Mouse (Mus musculus): ENCODE measurements around the gene Sept8. TPM values are rescaled to one million over a fixed set of nuclear protein-coding genes. Genes with fewer than 3 reads are reported as not detected.

The Sept8 gene
- polyA plus RNA-seq (2014; fragmentation: Nextera tagmentation; extraction: Ambion mirVana) = 11.6 and 14.9 TPM in 2 replicates

GRCm38 (mm10) chr11:53519207-53520121 is at the start of gene Sept8:
TSS of gene Sept8 (plus strand) at chr11:53519257.
- WGBS = 4% methylated on average over 79 of the region's 79 CpGs
- ATAC-seq (ENCODE audit: low FRiP score) (peak; percentile 86), DNase-seq (ENCODE audit: low spot score, missing footprints) (peak; percentile 96)
- Histone ChIP-seq H3K36me3 (ENCODE audit: control insufficient read depth, insufficient read depth, low read length) (no peaks in the 10 kb centered on the region), H3K4me2 (peak within 1 kb of the TSS; percentile 77), H3K4me1 (ENCODE audit: control insufficient read depth, insufficient read depth, low read length) (peaks cover 18% of the 10 kb centered on the region), H3K27me3 (ENCODE audit: control insufficient read depth, insufficient read depth, low read length) (peaks cover 7% of the 10 kb centered on the region; the same call in 1 of the 2 replicates), H3K4me3 (ENCODE audit: low read depth, low read length) (peak within 1 kb of the TSS; percentile 60), H3K9me3 (ENCODE audit: control insufficient read depth, low read length) (no peaks in the 10 kb centered on the region), H3K9ac (ENCODE audit: low read length) (peak within 1 kb of the TSS; percentile 81), H3K27ac (ENCODE audit: low read depth, low read length) (no peak within 1 kb of the TSS)

- ATAC-seq (ENCODE audit: low FRiP score) = no peak
- H3K4me1 ChIP-seq (ENCODE audit: control insufficient read depth, insufficient read depth, low read length) = peaks cover 9% of the 10 kb centered on the region
- peaks cover 53% of the 10 kb centered on the region for H3K27me3 ChIP-seq (ENCODE audit: control insufficient read depth, insufficient read depth, low read length)
- WGBS = 48% methylated on average over 16 of the region's 16 CpGs
- DNase-seq (ENCODE audit: low spot score, missing footprints) = peak; percentile 82
- H3K4me3 ChIP-seq (ENCODE audit: low read depth, low read length) = no peak overlapping the region
- no peak overlapping the region for H3K27ac ChIP-seq (ENCODE audit: low read depth, low read length)
- no peaks in the 10 kb centered on the region for H3K9me3 ChIP-seq (ENCODE audit: control insufficient read depth, low read length)
- no peak overlapping the region for H3K4me2 ChIP-seq
- H3K36me3 ChIP-seq (ENCODE audit: control insufficient read depth, insufficient read depth, low read length) = no peaks in the 10 kb centered on the region
- no peak overlapping the region for H3K9ac ChIP-seq (ENCODE audit: low read length)
Measured at GRCm38 (mm10) chr11:53469294-53469967, 49.6 kb upstream of the Sept8 start.

DNA sequence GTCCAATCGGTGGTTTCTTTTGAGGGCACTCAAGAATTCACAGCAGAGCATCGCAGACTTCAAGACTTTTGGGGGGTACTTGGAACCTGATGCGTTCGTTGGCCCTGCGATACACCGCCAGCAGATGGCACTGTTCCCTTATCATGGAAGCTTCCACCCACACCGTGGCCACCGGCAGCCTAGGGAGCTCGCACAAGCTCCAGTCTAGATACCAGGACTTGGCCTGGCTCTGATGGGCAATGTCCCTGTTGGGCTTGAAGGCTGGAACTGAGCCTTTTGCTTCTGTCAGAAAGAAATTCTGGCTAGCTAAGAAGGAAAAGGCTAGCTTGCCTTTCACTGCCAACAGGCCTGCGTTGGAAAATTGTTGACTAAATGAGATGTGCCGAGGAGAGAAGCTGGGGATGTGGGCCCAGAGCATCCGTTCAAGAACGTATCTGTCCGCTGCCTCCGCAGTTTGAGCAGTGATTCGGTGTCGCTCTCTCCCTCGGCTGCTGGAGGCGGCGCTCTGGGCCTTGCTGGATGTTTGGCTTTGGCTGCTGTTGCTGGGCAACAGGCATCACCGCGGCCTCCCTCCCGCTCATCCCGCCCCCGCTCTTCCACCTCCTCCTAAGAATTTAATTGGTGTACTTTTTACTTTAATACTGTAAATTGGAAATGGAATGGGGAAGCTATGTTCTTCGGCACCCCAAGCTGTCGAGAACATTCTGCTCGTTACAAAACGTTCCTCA is 48.9 kb upstream of the Sept8 start, which contains the start of gene Gm9837:
TSS of gene Gm9837 (minus strand) at position 512 of the 728 bp plus-strand sequence.
- no peaks in the 10 kb centered on the region for H3K9me3 ChIP-seq (ENCODE audit: control insufficient read depth, low read length)
- no peak within 1 kb of the TSS for H3K27ac ChIP-seq (ENCODE audit: low read depth, low read length)
- H3K36me3 ChIP-seq (ENCODE audit: control insufficient read depth, insufficient read depth, low read length) = no peaks in the 10 kb centered on the region
- H3K9ac ChIP-seq (ENCODE audit: low read length) = peak within 1 kb of the TSS; percentile 7
- DNase-seq (ENCODE audit: low spot score, missing footprints) (peak; percentile 98), ATAC-seq (ENCODE audit: low FRiP score) (peak; percentile 82)
- H3K4me3 ChIP-seq (ENCODE audit: low read depth, low read length) = peak within 1 kb of the TSS; percentile 1
- WGBS = 2% methylated on average over 29 of the region's 29 CpGs
- peak within 1 kb of the TSS; percentile 34 for H3K4me2 ChIP-seq
- peaks cover 9% of the 10 kb centered on the region for H3K4me1 ChIP-seq (ENCODE audit: control insufficient read depth, insufficient read depth, low read length)
- peaks cover 46% of the 10 kb centered on the region for H3K27me3 ChIP-seq (ENCODE audit: control insufficient read depth, insufficient read depth, low read length)

- Histone ChIP-seq H3K4me3 (ENCODE audit: low read depth, low read length) (no peak overlapping the region), H3K4me2 (no peak overlapping the region), H3K36me3 (ENCODE audit: control insufficient read depth, insufficient read depth, low read length) (no peaks in the 10 kb centered on the region), H3K9me3 (ENCODE audit: control insufficient read depth, low read length) (no peaks in the 10 kb centered on the region), H3K27me3 (ENCODE audit: control insufficient read depth, insufficient read depth, low read length) (peaks cover 38% of the 10 kb centered on the region), H3K27ac (ENCODE audit: low read depth, low read length) (no peak overlapping the region), H3K4me1 (ENCODE audit: control insufficient read depth, insufficient read depth, low read length) (peaks cover 20% of the 10 kb centered on the region), H3K9ac (ENCODE audit: low read length) (no peak overlapping the region)
- 80% methylated on average over 3 of the region's 3 CpGs for WGBS
- no peak for ATAC-seq (ENCODE audit: low FRiP score)
- no peak for DNase-seq (ENCODE audit: low spot score, missing footprints)
Measured at GRCm38 (mm10) chr11:53472709-53473108, 46.3 kb upstream of the Sept8 start.

DNA sequence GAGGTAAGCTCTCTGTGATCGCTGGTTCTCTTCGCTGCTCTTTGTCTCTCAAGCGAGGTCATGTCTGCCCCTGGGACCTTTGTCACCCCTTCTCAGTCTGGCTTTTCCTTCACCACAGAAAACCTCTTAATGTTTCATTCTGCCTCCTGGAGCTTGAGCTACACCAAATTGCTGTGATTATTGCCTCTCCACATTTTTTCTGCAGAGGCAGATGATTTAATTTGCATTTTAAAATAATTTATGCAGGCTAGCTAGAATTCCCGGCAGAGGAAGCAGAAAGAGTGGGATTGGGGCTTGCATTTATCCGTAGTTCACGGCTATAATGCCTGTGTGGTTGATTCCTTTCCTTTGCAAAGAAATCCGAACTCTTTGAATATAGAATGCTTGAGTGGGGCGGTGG is 43.4 kb upstream of the Sept8 start:
- ATAC-seq (ENCODE audit: low FRiP score) = peak; percentile 45; the same call in 1 of the 2 replicates
- Histone ChIP-seq H3K9me3 (ENCODE audit: control insufficient read depth, low read length) (peaks cover 5% of the 10 kb centered on the region; the same call in 1 of the 2 replicates), H3K4me2 (peak overlapping the region; percentile 30; the same call in 1 of the 2 replicates), H3K27me3 (ENCODE audit: control insufficient read depth, insufficient read depth, low read length) (peaks cover 57% of the 10 kb centered on the region), H3K4me3 (ENCODE audit: low read depth, low read length) (no peak overlapping the region), H3K4me1 (ENCODE audit: control insufficient read depth, insufficient read depth, low read length) (peaks cover 20% of the 10 kb centered on the region), H3K36me3 (ENCODE audit: control insufficient read depth, insufficient read depth, low read length) (no peaks in the 10 kb centered on the region), H3K27ac (ENCODE audit: low read depth, low read length) (no peak overlapping the region), H3K9ac (ENCODE audit: low read length) (no peak overlapping the region; the same call in 1 of the 2 replicates)
- DNase-seq (ENCODE audit: low spot score, missing footprints) = no peak
- WGBS = 14% methylated on average over 8 of the region's 8 CpGs

DNA sequence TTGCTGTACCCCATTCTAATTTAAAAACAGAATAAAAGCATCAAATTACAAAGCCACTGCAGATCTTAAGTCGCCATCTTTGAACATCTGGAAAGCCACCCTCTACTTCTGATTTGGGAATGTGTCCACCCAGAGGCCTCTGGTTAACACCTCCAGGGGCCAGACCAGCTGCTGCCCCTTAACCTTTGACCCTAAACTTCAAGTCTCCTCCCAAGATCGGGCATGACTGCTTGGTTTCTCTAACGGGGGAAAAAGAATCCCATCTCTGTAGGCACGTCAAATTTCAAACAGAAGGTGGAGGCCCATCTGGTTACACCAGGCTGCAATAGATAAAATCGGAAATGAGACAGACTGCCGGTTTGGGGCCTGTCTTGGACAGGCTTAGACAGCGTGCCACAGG is 41.2 kb upstream of the Sept8 start:
- Histone ChIP-seq H3K9me3 (ENCODE audit: control insufficient read depth, low read length) (peaks cover 5% of the 10 kb centered on the region; the same call in 1 of the 2 replicates), H3K4me3 (ENCODE audit: low read depth, low read length) (no peak overlapping the region), H3K36me3 (ENCODE audit: control insufficient read depth, insufficient read depth, low read length) (no peaks in the 10 kb centered on the region), H3K4me1 (ENCODE audit: control insufficient read depth, insufficient read depth, low read length) (peaks cover 17% of the 10 kb centered on the region), H3K27ac (ENCODE audit: low read depth, low read length) (no peak overlapping the region), H3K9ac (ENCODE audit: low read length) (no peak overlapping the region), H3K27me3 (ENCODE audit: control insufficient read depth, insufficient read depth, low read length) (peaks cover 61% of the 10 kb centered on the region), H3K4me2 (no peak overlapping the region)
- ATAC-seq (ENCODE audit: low FRiP score) = no peak
- WGBS = 38% methylated on average over 7 of the region's 7 CpGs
- no peak for DNase-seq (ENCODE audit: low spot score, missing footprints)

DNA sequence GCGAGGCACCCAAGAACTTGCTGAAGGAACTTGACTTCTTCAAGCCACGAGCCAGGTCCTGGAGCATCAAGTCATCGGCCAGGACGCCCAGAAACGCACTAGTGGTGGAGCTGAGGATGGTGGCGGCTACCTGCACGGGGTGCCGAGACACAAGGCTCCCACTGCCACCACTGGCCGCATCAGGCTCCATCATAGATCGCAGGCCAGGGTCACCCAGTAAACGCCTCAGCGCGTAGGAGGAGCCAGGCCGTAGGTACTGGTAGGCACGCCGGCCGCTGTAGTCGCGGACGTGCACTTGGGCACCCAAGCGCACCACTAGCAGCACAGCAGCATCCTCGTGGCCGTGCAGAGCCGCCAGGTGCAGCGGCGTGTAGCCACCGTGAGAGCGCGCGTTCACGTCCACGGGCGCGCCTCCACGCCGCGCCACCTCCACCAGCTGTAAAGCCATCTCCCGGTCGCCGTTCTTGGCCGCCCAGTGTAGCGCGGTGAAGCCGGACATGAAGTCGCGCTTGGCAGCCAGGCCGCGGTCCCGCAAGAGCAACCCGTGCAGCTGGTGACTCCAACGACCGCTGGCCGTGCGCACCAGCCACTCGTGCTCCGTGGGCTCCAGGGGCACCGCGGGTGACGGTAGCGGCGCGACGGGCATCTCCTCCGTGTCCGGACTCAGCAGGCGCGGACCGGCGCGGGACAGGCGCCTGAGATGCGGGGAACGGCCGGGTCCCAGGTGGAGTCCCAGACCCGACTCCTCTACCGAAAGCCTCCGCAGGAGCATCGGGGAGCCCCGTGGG is 40.5 kb upstream of the Sept8 start:
- DNase-seq (ENCODE audit: low spot score, missing footprints) = peak; percentile 94
- no peak for ATAC-seq (ENCODE audit: low FRiP score)
- 5% methylated on average over 79 of the region's 79 CpGs for WGBS

DNA sequence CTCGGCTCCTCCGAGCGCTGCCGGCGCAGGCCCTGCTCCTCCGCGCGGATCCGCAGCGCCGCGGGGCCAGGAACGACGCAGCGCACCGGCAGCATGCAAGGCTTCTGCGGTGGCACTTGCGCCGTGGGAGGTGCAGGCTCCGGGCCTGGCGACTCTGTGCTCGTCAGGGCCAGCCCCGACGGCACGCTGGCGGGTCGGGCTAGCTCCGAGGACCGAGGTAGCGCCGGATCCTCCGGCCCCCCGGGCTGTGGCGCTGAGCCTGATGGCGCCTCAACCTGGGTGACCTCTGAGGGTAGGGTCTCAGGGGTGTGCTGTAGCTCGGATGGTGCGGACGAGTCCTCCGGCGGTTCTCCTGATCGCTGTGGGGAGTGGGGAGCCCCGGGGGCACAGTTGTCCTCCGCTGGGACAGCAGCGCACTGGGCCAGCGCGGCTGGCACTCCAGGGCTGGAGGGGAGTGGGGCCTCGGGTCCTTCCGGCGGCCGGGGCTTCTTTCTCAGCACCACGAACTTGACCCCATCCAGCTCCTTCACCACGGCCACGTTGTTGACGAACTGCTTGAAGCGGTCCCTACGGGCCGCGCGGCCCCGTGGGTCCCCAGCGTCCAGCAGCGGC is 39.8 kb upstream of the Sept8 start:
- Histone ChIP-seq H3K4me1 (ENCODE audit: control insufficient read depth, insufficient read depth, low read length) (peaks cover 17% of the 10 kb centered on the region), H3K9me3 (ENCODE audit: control insufficient read depth, low read length) (peaks cover 5% of the 10 kb centered on the region; the same call in 1 of the 2 replicates), H3K27ac (ENCODE audit: low read depth, low read length) (no peak overlapping the region), H3K36me3 (ENCODE audit: control insufficient read depth, insufficient read depth, low read length) (no peaks in the 10 kb centered on the region), H3K4me3 (ENCODE audit: low read depth, low read length) (peak overlapping the region; percentile 39), H3K9ac (ENCODE audit: low read length) (0 out of 2 replicates have a peak overlapping the region, but pooled peaks have one; percentile 9), H3K27me3 (ENCODE audit: control insufficient read depth, insufficient read depth, low read length) (peaks cover 55% of the 10 kb centered on the region), H3K4me2 (peak overlapping the region; percentile 51)
- WGBS = 2% methylated on average over 59 of the region's 62 CpGs
- DNase-seq (ENCODE audit: low spot score, missing footprints) (peak; percentile 94), ATAC-seq (ENCODE audit: low FRiP score) (no peak)

More for the DNA sequence above, 40.5 kb upstream of the Sept8 start:
- H3K9me3 ChIP-seq (ENCODE audit: control insufficient read depth, low read length) = peaks cover 5% of the 10 kb centered on the region; the same call in 1 of the 2 replicates
- no peak overlapping the region for H3K9ac ChIP-seq (ENCODE audit: low read length)
- H3K27ac ChIP-seq (ENCODE audit: low read depth, low read length) = no peak overlapping the region
- H3K27me3 ChIP-seq (ENCODE audit: control insufficient read depth, insufficient read depth, low read length) = peaks cover 59% of the 10 kb centered on the region
- H3K4me1 ChIP-seq (ENCODE audit: control insufficient read depth, insufficient read depth, low read length) = peaks cover 17% of the 10 kb centered on the region
- H3K4me2 ChIP-seq = peak overlapping the region; percentile 51
- H3K36me3 ChIP-seq (ENCODE audit: control insufficient read depth, insufficient read depth, low read length) = no peaks in the 10 kb centered on the region
- H3K4me3 ChIP-seq (ENCODE audit: low read depth, low read length) = peak overlapping the region; percentile 39

Measured in midbrain, embryonic 11.5 days (tissue).